Mouse (Mus musculus) small intestine, adult 2 months (tissue): ENCODE data around the gene Fto.

Experiments
- CTCF ChIP-seq: fragments of 200-500 bp; IDR thresholded peaks from 2 replicates; pipeline ENCODE4 v1.5.1; 2012; ENCODE audit warnings: low read depth, mild to moderate bottlenecking, control low read depth, inconsistent platforms, low read length, moderate library complexity, mixed read lengths; ENCODE audit not compliant: insufficient replicate concordance, insufficient read length; ENCODE audit errors: extremely low read depth
- POLR2A ChIP-seq: fragments of 200-500 bp; IDR thresholded peaks from 2 replicates; pipeline ENCODE4 v1.6.1; 2012; ENCODE audit warnings: low read depth, mild to moderate bottlenecking, control low read depth, inconsistent platforms, low read length, moderate library complexity

GRCm38 (mm10) chr8:91508284-91508683 is 195.0 kb downstream of the Fto start:
- TF ChIP-seq POLR2A (no peak), CTCF (no peak)
